Mouse (Mus musculus): ENCODE measurements at regions not wholly inside any gene's neighbourhood (a gene's known extent, or its start where the extent isn't known, plus 50 kb on each side); places are given as distances from the start of the nearest gene placed in this dataset.

- no peak for DNase-seq (ENCODE audit: low spot score)
Observed at GRCm38 (mm10) chr4:7222922-7223321, 1015.9 kb downstream of the Car8 start.

GRCm38 (mm10) chr4:7220426-7220825 lies 1018.4 kb downstream of the Car8 start:
- no peak for DNase-seq (ENCODE audit: low spot score)

- DNase-seq (ENCODE audit: low spot score) = no peak
Observed at GRCm38 (mm10) chr4:7215048-7216030, 1023.5 kb downstream of the Car8 start.

DNA sequence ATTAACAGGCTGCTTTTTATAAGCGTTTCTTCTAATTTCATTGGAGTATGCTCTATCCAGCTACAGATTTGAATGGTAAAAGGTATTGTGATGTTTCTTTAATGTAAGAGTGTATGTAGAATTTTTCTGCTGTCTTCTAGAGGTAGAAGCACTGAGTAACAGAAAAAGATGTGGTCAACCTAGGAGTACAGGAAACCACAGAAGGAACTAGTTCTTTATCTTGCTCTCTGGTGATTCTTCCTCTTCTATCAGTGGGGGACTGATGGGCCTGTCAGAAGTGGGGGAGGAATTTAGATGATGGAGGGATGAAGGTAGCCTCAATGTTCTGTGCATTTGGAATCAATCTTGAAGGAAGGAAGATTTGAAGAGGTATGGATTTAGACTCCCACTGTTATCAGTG lies 1031.9 kb downstream of the Car8 start:
- no peak for DNase-seq (ENCODE audit: low spot score)

DNA sequence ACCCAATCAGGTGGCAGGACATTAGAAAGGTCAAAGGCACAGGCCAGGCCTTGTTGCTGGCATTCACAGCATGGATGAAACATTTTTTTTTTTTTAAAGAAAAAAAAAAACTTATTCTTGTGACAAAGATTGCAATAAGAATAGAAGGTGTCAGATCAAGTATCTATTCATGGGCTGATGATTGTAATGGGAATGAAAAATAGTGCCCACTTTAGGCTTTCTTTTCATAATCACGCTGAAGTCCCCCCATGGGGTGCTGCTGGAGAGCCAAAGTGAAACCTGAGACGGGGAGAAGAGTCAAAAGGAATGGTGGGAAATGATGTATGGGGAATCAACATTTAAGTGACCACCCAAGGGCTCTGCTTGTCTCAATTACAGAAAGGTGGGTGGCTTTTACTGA lies 1037.0 kb downstream of the Car8 start:
- DNase-seq (ENCODE audit: low spot score) = peak; percentile 49

GRCm38 (mm10) chr4:7199941-7200340 lies 1038.9 kb downstream of the Car8 start:
- DNase-seq (ENCODE audit: low spot score) = no peak

DNA sequence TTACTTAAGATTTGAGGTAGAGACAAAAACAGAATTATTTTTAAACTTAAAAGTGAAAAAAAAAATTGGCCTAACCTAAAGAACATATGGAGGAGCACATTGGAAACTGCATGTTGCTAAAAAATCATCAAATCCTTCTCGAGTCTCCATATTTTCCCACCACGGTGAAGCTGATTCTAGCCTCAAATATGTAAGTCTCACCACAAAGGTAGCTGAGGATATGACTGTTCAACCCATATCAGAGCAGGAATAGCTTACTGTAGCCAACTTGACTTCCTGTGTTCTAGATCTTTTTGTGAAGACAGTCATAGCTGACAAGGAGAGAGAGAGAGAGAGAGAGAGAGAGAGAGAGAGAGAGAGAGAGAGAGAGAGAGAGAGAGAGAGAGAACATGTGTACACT lies 1039.8 kb downstream of the Car8 start:
- DNase-seq (ENCODE audit: low spot score) = no peak

DNA sequence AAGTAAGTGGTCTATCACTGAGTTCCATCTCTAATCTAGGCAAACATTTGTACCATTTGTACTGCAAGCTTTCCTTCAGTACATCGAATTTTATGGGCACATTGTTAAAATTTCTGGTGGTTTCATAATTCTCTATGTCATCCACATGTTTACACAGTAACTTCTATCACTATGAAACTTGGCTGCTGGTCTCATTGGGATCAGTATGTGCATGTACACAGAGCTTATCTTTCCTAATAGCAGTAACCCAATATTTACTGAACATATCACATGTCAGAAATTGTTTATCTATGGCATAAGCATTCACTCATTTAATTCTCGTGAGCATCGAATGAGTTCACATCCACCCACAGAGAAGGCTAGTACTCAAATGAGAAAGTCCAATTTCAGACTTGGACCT lies 1042.3 kb downstream of the Car8 start:
- DNase-seq (ENCODE audit: low spot score) = no peak

DNA sequence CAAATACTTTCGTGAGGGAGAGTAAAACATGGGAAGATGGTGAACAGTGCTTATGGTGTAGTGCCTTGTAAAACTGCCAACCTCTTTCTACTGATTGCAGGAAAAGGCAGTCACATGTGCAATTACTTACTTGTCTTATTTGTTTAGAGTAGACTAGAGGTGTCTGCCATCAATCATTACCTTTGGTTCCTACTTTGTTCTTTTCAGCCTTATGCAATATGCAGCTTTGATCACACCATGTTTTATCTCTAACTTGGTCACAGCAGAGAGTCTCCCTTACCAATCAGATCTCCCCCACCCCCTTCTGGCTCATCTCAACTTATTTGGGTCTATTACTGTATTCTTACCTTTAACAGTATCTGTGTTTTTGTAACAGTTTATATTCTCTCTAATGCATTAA lies 1043.2 kb downstream of the Car8 start:
- DNase-seq (ENCODE audit: low spot score) = no peak

DNA sequence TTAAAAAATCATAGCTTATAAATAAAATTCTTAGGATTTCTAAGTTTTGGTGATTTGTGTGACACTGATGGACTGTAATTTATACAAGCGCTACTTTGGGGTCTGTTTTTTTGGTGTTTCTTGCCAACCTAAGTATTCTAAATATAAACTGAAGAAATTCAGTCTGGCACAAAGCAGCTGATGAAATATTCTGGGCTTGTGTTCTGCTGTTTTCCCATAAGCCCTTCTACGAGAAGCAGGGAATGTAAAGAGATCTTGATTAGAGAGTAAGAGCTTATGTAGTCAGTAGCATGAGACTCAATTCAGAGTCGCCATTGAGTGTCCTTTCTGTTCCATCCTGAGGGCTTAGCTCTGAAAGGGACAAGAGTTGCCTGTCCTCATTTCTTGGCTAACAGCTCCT lies 1046.9 kb downstream of the Car8 start:
- no peak for DNase-seq (ENCODE audit: low spot score)

- DNase-seq (ENCODE audit: low spot score) = no peak
Observed at GRCm38 (mm10) chr4:7191228-7191627, 1047.6 kb downstream of the Car8 start.

DNA sequence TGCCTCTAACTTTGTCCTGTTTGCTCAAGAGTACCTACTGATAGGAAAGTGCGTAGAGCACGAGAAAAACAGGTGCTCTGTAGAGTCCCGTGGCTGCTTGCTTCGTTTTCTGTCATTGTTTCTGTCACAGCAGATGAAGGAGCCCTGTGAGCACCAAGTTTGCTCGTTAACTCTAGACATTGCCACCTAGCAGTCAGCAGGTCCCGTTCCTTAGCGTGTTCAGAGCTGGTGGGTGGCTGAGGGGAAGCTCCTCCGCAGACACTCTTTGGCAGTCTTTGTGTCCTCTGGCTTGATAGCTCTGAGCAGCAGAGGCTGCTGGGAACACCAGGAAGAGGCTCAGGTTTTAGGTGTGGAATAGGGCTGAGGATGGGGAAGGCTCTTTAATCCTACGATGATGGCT lies 1063.8 kb downstream of the Car8 start:
- no peak for DNase-seq (ENCODE audit: low spot score)

- DNase-seq (ENCODE audit: low spot score) = no peak
Observed at GRCm38 (mm10) chr4:7172528-7173306, 1066.1 kb downstream of the Car8 start.

DNA sequence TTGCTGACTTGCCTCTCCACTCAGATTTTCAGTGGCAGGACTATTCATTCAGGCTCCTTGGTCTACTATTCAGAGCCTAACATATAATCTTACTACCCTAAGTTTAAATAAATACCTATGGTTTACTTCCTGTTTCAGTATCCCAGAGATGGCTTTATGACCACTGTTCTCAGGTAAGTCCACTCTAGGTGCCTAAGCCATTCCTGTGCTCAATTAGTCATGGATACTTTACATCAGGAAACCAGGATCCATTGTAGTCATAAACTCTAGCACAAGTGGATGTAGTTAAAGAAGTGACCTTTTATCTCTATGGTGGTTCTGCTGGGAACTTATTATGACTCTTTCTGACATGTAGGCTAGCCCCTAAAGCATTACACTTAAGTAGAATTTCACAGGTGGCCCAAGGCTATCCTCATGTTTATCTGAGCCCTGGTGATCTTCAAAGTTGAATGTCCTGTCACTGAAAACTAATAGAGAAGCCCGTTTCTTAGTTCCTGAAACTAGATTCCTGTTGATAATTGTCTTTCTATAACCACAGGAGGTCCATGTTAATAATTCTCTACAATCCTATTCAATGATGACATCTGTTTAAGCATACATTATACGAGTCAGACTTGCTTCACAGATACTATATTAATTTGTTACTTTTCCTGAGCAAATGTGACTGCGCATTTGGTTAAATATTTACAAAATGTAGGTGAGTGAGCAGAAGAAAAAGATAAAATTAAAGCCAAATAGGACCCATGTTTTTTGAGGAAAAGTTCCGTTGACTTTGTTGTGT lies 1067.0 kb downstream of the Car8 start:
- no peak for DNase-seq (ENCODE audit: low spot score)

DNA sequence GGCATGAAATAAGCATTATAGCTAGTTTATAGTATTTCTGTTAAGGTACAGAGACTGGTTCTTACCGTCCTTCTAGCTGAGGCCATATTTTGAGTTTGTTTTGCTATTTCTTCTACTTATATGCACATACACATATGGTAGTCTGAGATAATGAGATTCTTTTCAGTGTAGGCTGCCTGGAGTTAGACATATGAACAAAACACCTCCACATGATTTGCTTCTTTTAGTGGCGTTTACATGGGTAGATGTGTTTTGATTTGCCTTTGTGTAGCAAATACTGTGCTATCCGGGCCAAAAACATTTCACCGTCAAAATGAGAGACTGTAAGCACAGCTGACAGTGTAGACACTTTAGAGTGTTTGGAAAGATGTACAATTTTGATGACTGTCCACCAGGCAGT lies 1077.4 kb downstream of the Car8 start:
- DNase-seq (ENCODE audit: low spot score) = no peak

DNA sequence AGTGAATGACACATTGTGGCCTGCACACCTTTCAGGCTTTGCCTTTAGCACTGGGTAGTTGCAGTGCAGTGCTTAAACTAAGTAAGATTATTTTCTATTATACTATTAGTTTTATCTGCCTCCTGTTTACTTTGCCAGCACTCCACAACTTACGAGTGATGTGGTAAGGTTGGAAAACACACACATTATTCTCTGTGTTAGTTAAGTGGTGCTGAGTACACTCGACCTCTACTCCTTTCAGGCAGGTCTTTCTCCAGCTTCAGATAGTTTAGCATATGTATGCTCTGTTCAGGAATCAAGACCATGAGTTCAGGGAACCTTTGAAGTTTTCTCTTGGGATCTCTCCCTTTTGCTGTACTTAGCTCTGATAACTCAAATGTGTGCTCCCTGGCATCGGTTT lies 1081.0 kb downstream of the Car8 start:
- DNase-seq (ENCODE audit: low spot score) = no peak

- no peak for DNase-seq (ENCODE audit: low spot score)
Observed at GRCm38 (mm10) chr4:7154256-7154655, 1084.6 kb downstream of the Car8 start.

GRCm38 (mm10) chr4:7153835-7154234 lies 1085.0 kb downstream of the Car8 start:
- no peak for DNase-seq (ENCODE audit: low spot score)

DNA sequence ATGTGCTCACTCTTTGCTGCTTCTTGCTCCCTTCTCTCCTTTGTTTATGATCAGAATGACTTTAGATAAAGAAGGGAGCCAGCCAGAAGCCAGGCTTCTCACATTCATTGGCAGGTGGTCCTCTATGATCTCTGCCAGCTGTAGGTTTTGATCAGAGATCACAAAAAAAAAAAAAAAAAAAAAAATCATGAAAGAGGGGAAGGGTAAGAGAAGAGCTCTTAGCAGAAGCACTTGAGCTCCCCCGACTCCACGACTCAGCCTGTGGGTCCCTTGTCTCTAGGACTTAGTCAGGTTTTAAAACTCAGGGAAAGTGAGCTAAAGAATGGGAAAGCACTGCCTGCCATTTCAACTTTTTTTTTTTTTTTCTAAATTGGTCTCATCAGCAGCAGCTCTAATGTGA lies 1093.1 kb downstream of the Car8 start:
- no peak for DNase-seq (ENCODE audit: low spot score)

DNA sequence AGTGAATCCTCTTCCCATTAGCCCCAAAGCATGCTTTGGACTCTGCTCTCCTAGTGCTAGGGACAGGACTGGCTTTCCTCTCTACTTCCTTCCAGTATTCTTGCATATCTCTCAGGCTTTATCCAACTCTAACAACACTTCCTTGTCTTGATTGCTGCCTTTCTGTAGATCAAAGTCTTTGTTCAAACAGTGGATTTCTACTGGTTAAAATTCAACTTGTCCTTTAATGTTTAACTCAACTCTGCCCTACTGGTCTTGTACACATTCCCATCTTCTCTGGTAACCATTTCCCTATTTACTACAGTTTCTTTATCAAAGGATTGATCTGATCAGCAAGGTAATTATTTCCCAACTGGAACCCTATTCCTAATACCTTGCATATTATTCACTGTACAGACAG lies 1094.6 kb downstream of the Car8 start:
- no peak for DNase-seq (ENCODE audit: low spot score)

DNA sequence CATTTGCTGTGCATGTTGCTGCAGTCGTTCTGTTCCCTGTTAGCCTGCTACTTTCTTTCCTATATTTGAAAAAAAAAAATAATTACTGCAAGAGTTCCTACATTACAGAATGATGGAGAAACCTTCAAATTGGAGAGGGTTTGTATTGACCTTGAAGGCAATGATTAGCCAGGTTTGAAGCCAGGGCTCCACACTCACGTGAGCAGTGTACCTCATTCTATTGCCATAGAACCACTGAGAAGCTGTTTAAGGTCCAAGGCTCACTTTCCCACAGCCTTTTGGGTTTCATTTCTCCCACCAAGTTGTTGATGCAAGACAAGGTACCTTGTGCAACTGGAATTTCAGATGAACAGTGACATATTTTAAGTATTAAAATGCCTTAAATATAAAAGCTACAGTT lies 1095.2 kb downstream of the Car8 start:
- DNase-seq (ENCODE audit: low spot score) = no peak

DNA sequence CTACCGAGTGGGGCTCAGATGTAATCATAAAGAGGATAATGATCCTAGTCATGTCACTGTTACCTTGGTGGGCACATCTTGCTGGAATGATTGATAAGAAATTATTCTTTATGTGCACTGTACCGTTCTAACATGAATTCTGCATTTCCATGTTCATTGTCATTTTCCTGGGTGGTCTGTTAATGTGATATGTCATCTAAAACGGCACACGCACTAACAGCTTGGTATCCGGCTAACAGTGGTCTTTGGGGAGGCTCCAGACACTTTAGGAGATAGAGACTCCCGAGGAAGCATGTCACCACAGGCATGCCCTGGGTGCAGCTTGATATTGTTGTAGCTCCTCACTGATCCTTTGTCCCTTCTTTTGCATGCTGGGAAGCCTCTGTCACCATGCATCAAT lies 1096.1 kb downstream of the Car8 start:
- DNase-seq (ENCODE audit: low spot score) = no peak

Measured in embryo, embryonic 10 days (tissue).